Mouse (Mus musculus) gastrocnemius, postnatal 10 days (tissue): Measurements from ENCODE around the gene Iba57. TPM values are rescaled to one million over a fixed set of nuclear protein-coding genes. Genes with fewer than 3 reads are reported as not detected.

Experiments used
- DNase-seq: peaks from one replicate; pipeline ENCODE4 v3.0.0; 2021; ENCODE audit warnings: mixed read lengths
- total RNA-seq, 2 experiments: library from RNA; stranded (reverse); gene quantifications; 2 replicates each; pipeline ENCODE4 v1.2.3; 2021

The Iba57 gene
- total RNA-seq, 2 experiments from 2014 or later, result 9.4 to 10.6 TPM

DNA sequence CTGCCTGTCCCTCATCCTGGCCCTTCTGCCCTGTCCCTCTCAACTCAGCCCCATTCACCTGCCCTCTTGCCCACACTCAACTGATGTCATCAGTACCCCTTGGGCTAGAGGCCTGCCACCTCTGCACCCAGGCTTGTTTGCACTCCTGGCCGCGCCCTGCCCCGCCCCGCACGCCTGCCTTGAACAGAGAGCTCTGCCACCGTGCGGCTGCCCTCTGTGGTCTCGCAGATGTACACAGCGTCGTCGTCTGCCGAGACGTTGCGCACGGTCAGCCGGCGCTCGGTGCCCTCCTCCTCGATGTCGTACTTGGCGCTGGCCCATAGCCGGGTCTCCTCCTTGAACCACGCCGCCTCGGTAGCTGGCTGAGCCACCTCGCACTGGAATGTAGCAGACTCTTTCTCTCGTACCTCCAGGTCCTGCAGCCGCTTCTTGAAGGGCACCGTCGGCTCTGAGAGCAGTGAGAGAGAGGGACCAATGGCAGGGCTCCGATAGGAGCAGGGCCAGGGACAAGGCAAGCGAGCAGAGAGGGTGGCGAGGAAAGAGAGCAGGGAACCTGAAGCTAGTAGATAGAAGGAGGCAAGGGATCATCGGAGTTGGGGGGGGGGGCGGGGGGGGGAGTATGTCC lies 29.1 kb downstream of the Iba57 start:
- DNase-seq, result no peak

DNA sequence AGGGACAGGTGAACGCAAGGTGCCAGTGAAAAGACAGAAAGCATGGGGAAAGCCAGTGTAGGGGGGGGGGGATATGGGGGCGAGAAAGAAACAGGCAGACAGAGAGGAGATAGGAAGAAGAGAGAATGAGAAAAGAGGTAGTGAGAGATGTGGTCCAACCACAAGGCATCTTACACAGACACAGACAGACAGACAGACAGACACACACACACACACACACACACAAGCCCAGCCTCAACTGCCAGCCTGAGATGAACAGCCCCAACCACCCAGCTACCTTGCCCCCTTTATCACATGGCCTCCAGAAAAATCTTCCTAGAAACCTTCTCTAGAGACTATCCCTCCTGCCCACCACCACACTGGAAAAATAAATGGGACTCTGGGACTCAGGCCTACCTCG lies 31.5 kb downstream of the Iba57 start:
- no peak for DNase-seq

DNA sequence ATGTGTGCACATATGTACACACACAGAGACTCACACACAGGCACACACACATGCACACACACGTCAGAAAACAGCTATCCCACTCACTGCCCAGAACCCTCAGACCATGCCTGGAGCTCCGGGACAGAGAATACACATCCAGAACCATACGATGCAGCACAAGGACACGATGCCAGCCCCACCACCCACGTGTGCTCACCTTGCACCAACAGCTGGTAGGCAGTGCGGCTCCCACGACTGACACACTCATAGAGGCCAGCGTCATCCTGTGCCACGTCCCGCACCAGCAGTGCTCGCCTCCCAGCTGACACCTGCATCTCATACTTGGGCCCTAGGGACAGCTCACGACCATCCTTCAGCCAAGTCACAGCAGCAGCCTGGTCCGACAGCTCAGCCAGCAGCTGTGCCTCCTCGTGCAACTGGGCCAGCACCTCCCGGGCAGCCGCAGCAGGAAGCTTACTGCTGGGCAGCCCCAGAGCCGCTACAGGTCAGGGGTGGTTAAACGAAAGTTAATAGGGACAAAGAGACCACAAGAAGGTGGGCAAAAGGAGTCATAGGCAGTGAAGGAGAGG lies 32.1 kb downstream of the Iba57 start:
- DNase-seq, result no peak

GRCm38 (mm10) chr11:59130782-59131181 lies 32.8 kb downstream of the Iba57 start:
- DNase-seq, result no peak

- DNase-seq, result no peak
Measured at GRCm38 (mm10) chr11:59105945-59106344, 57.6 kb downstream of the Iba57 start.

Other genes with a start within 250 kb of the Iba57 start
- 1 to 10 TPM in 1 of 2 experiments, not detected in 1; 1.1 TPM for gene Btnl10, start 245.8 kb downstream of the Iba57 start, total RNA-seq
- 100 to 1,000 TPM; 160 to 172 TPM for gene Rnf187, start 224.8 kb downstream of the Iba57 start, total RNA-seq
- gene Hist3h2ba, start 214.8 kb downstream of the Iba57 start, total RNA-seq, result 1 to 10 TPM; 7.3 to 8.0 TPM
- 10 to 100 TPM; 25.1 to 25.6 TPM for gene Hist3h2a, start 209.1 kb downstream of the Iba57 start, total RNA-seq
- under 1 TPM; 0.14 TPM for gene Trim17, start 209.1 kb downstream of the Iba57 start, total RNA-seq
- 10 to 100 TPM; 11.1 to 15.4 TPM for gene Trim11, start 185.6 kb downstream of the Iba57 start, total RNA-seq
- 100 to 1,000 TPM; 664 to 666 TPM for gene Obscn, start 27.3 kb downstream of the Iba57 start, total RNA-seq
- gene Gjc2, start 19.5 kb upstream of the Iba57 start, total RNA-seq, result 1 to 10 TPM in 1 of 2 experiments, under 1 TPM in 1; 0.78 to 1.2 TPM
- 10 to 100 TPM; 20.8 to 22.0 TPM for gene Guk1, start 28.5 kb upstream of the Iba57 start, total RNA-seq
- gene Mrpl55, start 38.7 kb upstream of the Iba57 start, total RNA-seq, result 10 to 100 TPM; 36.7 to 38.0 TPM
- 1 to 10 TPM; 6.1 to 6.3 TPM for gene 2310033P09Rik, start 44.6 kb upstream of the Iba57 start, total RNA-seq
- gene Arf1, start 64.5 kb upstream of the Iba57 start, total RNA-seq, result 100 to 1,000 TPM; 222 to 228 TPM
- not detected for gene Wnt3a, start 127.0 kb upstream of the Iba57 start, total RNA-seq
- 10 to 100 TPM; 11.1 to 11.8 TPM for gene Wnt9a, start 143.2 kb upstream of the Iba57 start, total RNA-seq
- gene Prss38, start 211.9 kb upstream of the Iba57 start, total RNA-seq, result not detected